Mouse (Mus musculus): Measurements from ENCODE around the gene Gm21693. TPM values are rescaled to one million over a fixed set of nuclear protein-coding genes. Genes with fewer than 3 reads are reported as not detected.
"Not testable (repeated sequence)": the region's sequence is repeated elsewhere in the genome, so short reads cannot be mapped to it uniquely, and the experiment has no call there.

The Gm21693 gene
- total RNA-seq (2021) = not detected
- long read RNA-seq, experiment 1 = 0 reads
- long read RNA-seq, experiment 2 = 0 reads

- not testable (repeated sequence) for DNase-seq (ENCODE audit: low spot score in 2 of 2)
These were observed at the start of gene Gm21693 for GRCm38 (mm10) chrY:3345229-3345628. Gene Gm21693, minus strand, starts transcription at chrY:3345329.

- DNase-seq (ENCODE audit: low spot score in 2 of 2) = not testable (repeated sequence)
These were observed 4.5 kb downstream of the Gm21693 start for GRCm38 (mm10) chrY:3340661-3341060.

GRCm38 (mm10) chrY:3306349-3306748, 38.8 kb downstream of the Gm21693 start, which contains the start of gene Gm21677:
Gene Gm21677, minus strand, starts transcription at chrY:3306449.
- not testable (repeated sequence) for DNase-seq (ENCODE audit: low spot score in 2 of 2)

Other genes with a start within 250 kb of the Gm21693 start
- not detected for gene Gm21677, start 38.9 kb downstream of the Gm21693 start, total RNA-seq (2021)
- gene Gm21704, start 64.8 kb upstream of the Gm21693 start, total RNA-seq (2021) = not detected
- not detected for gene Gm21708, start 64.8 kb upstream of the Gm21693 start, total RNA-seq (2021)

Data from adrenal gland, postnatal 4 days (tissue).